Comparison of ENCODE assay signal across 22 mouse cellular contexts in the genomic region with DNA sequence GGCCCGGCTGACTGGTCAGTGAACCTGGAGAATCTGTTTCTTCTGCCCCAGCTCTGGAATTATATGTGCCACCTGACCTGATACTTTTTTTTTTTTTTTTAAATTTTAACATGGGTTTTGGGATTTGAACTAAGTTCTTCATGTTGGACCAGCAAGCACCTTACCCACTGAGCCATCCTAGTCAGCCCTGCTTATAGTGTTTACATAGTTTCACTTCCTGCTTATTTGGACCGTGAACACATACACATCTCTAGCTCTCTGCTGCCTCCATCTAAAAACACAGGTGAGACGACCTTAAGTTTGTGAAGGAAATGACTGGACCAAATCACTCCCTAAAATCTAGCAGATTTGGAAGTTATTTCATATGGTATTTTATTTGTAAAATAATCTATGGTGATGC. TPM values are rescaled to one million over a fixed set of nuclear protein-coding genes. Genes with fewer than 3 reads are reported as not detected.
"Had no signal": no experiment of that assay in that cellular context is flagged by ENCODE, and none has a peak within 500 bp of the region (broad histone marks: within the 10 kb centered on the region; RNA-seq: fewer than 3 reads in every experiment).

No protein-coding gene starts in this region.

- H3K36me3 ChIP-seq: heart, embryonic 13.5 days; heart, embryonic 15.5 days; hindbrain, embryonic 10.5 days; hindbrain, embryonic 12.5 days; intestine, embryonic 15.5 days; limb, embryonic 10.5 days; limb, embryonic 12.5 days had no signal

- ATAC-seq: hindbrain, embryonic 16.5 days; inflammation-experienced regulatory T-cells, adult 6 months; intestine, embryonic 15.5 days had no signal

- H3K27me3 ChIP-seq: heart, embryonic 13.5 days; heart, embryonic 15.5 days; hindbrain, embryonic 12.5 days; intestine, embryonic 15.5 days; limb, embryonic 12.5 days had no signal

- DNase-seq: gastrocnemius, postnatal 25 days; heart, adult 2 months; heart, postnatal 4 days; kidney, adult 18-20 months; kidney, adult 8-10 months; kidney, postnatal 10 days; kidney, postnatal 25 days; kidney, postnatal 4 days; liver had no signal

RNA-seq across cellular contexts. Expression of a gene that starts 58.4 kb away (rescaled TPM):
- total RNA-seq: gastrocnemius, adult 18-20 months; gastrocnemius, adult 8-10 months; gastrocnemius, postnatal 25 days; granulocyte monocyte progenitor cell, adult 5-6 weeks; heart, adult 2 months; heart, postnatal 25 days; heart, postnatal 4 days had no signal
